Mouse (Mus musculus) liver, embryonic 15.5 days (tissue): ENCODE measurements around the gene Zbtb22. TPM values are rescaled to one million over a fixed set of nuclear protein-coding genes. Genes with fewer than 3 reads are reported as not detected.
A peak's percentile ranks its signal among the peaks of the same experiment; 100 is the strongest.

Experiments used
- ATAC-seq: fragments of 200-750 bp; cut with Nextera tagmentation; 2 replicates; pipeline ENCODE4 v1.8.0; 2017; ENCODE audit warnings: moderate number of reproducible peaks, mild to moderate bottlenecking, moderate library complexity; ENCODE audit not compliant: insufficient read depth
- H3K27ac ChIP-seq: fragments of 300-500 bp; sonication (generic); replicated peaks from 2 replicates; pipeline ENCODE4 v1.5.1; 2015; ENCODE audit warnings: mild to moderate bottlenecking, inconsistent platforms
- H3K27me3 ChIP-seq: fragments of 300-500 bp; sonication (generic); 2 replicates; pipeline ENCODE4 v1.6.1; 2015; ENCODE audit warnings: mild to moderate bottlenecking, inconsistent platforms
- H3K36me3 ChIP-seq: fragments of 300-500 bp; sonication (generic); replicated peaks from 2 replicates; pipeline ENCODE4 v1.6.1; 2015; ENCODE audit warnings: moderate library complexity, mild to moderate bottlenecking, inconsistent platforms
- H3K4me1 ChIP-seq: fragments of 300-500 bp; sonication (generic); replicated peaks from 2 replicates; pipeline ENCODE4 v1.6.1; 2015; ENCODE audit warnings: inconsistent platforms
- H3K4me2 ChIP-seq: fragments of 300-500 bp; sonication (generic); 2 replicates; pipeline ENCODE4 v1.6.1; 2015; ENCODE audit warnings: moderate library complexity, mild to moderate bottlenecking, inconsistent platforms
- H3K4me3 ChIP-seq: fragments of 300-500 bp; sonication (generic); replicated peaks from 2 replicates; pipeline ENCODE4 v1.5.1; 2015; ENCODE audit warnings: mild to moderate bottlenecking, inconsistent platforms
- H3K9ac ChIP-seq: fragments of 300-500 bp; sonication (generic); 2 replicates; pipeline ENCODE4 v1.6.1; 2015; ENCODE audit warnings: moderate library complexity, mild to moderate bottlenecking, inconsistent platforms
- H3K9me3 ChIP-seq: fragments of 300-500 bp; sonication (generic); replicated peaks from 2 replicates; pipeline ENCODE4 v1.6.1; 2016; ENCODE audit warnings: inconsistent platforms
- WGBS: fragments of 180-500 bp; shearing (Covaris S2); methylation state at CpG from one replicate; pipeline ENCODE4 v1.1.7; 2015; ENCODE audit warnings: mixed read lengths; ENCODE audit not compliant: insufficient replicate concordance; 5-methylcytosine and 5-hydroxymethylcytosine counted together
- polyA plus RNA-seq: library from polyadenylated mRNA; unstranded; fragments of >200 nt; fragmentation: Nextera tagmentation; extraction: Ambion mirVana; gene quantifications from 2 replicates; pipeline ENCODE4 v1.2.1, GENCODE M21; 2015

Gene Zbtb22
- polyA plus RNA-seq, 1 experiment from 2014 or later: 8.2 TPM

DNA sequence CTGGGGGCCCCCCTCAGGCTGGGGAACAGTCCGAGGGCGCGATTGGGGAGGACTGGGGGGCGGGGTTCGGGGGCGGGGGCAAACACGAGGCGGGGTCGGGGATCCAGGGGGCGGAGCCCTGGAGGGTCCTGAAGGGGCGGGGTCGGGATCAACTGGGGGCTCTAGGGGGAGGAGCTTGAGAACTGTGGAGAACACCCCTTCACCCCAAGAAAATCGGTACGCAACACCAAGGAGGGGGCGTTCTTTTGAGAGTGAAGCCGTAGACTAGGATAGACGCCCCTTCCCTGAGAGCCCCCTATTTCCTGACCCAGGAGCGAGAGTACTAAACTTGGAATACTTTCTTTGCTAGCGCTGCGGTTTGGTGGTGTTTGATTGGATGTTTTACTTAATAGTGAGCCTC, 590 bp downstream of the Zbtb22 start:
- Histone ChIP-seq H3K27ac (peak overlapping the region; percentile 88), H3K36me3 (peaks cover 58% of the 10 kb centered on the region), H3K4me1 (peaks cover 76% of the 10 kb centered on the region), H3K4me3 (peak overlapping the region; percentile 72), H3K27me3 (no peaks in the 10 kb centered on the region), H3K9ac (peak overlapping the region; percentile 64), H3K4me2 (peak overlapping the region; percentile 84), H3K9me3 (peaks cover 20% of the 10 kb centered on the region)
- no peak for ATAC-seq
- WGBS: 2% methylated on average over 17 of the region's 20 CpGs

DNA sequence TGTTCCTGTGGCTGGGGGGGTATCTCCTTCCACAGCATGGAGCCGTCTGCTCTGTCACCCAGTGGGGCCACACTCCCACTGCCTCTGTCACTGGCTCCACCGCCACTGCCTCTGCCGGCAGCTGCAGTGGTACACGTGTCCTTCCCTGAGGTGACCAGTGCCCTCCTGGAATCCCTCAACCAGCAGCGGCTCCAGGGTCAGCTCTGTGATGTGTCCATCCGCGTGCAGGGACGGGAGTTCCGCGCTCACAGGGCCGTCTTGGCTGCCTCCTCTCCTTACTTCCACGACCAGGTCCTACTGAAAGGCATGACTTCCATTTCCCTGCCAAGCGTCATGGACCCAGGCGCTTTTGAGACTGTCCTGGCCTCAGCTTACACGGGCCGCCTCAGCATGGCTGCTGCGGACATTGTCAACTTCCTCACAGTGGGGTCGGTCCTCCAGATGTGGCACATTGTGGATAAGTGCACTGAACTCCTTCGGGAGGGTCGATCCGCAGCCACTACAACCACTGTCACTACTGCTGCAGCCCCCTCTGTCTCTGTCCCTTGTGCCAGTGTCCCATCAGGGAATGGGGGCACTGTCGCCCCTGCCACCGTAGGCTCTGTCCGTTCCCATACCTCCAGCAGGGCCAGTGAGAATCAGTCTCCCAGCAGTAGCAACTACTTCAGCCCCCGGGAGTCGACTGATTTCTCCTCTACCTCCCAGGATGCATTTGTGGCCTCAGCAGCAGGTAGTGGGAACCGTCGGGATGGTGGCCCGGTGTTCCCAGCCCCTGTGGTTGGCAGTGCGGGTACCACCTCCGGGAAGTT, 1.3 kb downstream of the Zbtb22 start:
- WGBS: 82% methylated on average over 31 of the region's 31 CpGs
- peak overlapping the region; percentile 84 for H3K4me2 ChIP-seq
- peak overlapping the region; percentile 33; the same call in 1 of the 2 replicates for H3K27ac ChIP-seq
- H3K4me1 ChIP-seq: peaks cover 76% of the 10 kb centered on the region
- H3K9ac ChIP-seq: no peak overlapping the region; the same call in 1 of the 2 replicates
- H3K4me3 ChIP-seq: peak overlapping the region; percentile 72
- H3K9me3 ChIP-seq: peaks cover 20% of the 10 kb centered on the region
- no peak for ATAC-seq
- peaks cover 52% of the 10 kb centered on the region for H3K36me3 ChIP-seq
- no peaks in the 10 kb centered on the region for H3K27me3 ChIP-seq

DNA sequence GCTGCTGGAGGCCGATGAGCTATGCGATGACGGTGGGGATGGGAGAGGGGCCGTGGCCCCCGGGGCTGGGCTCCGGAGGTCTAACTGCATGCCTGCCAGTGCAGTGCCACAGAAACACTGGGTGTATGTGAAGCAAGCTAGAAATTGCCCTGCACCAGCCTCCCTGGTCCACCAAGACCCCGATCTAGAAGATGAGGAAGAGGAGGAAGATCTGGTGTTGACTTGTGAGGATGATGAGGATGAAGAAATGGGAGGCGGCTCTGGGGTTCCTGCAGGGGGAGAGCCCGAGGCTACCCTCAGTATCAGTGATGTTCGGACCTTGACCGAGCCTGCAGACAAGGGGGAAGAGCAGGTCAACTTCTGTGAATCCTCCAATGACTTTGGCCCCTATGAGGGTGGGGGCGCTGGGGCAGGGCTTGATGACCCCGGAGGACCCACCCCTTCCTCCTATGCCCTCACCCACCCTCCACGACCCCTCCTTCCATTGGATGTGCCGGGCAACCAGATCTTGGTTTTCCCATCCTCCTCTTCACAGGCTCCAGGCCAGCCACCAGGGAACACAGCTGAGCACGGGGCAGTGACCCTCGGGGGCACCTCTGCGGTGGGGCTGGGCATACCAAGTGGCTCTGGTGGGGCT, 2.1 kb downstream of the Zbtb22 start:
- Histone ChIP-seq H3K4me1 (peaks cover 76% of the 10 kb centered on the region), H3K36me3 (peaks cover 50% of the 10 kb centered on the region), H3K4me2 (peak overlapping the region; percentile 96), H3K9ac (no peak overlapping the region), H3K9me3 (peaks cover 20% of the 10 kb centered on the region), H3K27ac (peak overlapping the region; percentile 94), H3K27me3 (no peaks in the 10 kb centered on the region), H3K4me3 (peak overlapping the region; percentile 72; the same call in 1 of the 2 replicates)
- ATAC-seq: no peak
- WGBS: 82% methylated on average over 18 of the region's 18 CpGs

DNA sequence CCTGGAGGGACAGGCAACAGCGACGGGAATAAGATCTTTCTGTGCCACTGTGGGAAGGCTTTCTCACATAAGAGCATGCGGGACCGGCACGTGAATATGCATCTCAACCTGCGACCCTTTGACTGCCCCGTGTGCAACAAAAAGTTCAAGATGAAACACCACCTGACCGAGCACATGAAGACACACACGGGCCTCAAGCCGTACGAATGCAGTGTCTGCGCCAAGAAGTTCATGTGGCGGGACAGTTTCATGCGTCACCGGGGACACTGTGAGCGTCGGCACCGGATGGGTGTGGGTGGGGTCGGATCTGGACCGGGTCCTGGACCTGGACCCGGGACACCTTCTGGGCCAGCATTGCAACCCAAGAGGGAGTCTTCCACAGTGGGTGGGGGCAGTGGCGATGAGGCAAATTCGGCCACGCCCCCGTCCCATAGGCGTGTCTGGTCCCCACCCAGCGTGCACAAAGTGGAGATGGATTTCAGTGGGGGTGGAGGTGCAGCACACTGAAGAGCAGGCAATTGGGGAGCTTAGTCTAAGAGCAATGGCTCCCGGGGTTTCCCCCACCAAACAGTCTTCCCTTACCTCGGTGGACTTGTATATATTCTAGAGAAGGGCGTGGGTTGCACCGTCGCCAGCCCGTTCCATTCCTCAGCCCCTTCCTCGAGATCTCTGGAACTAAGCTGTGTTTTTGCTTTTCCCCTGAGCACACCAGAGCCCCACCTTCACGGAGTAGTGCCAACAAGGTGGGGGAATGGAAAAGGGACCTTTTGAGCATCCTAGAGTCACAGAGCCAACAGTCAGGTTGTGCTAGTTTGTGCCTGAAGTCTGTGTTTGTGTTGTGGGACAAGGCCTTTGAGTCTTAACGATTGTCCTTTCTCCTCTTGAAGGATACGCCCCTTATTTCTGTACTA, 2.8 kb downstream of the Zbtb22 start:
- peak overlapping the region; percentile 90 for H3K4me3 ChIP-seq
- peaks cover 20% of the 10 kb centered on the region for H3K9me3 ChIP-seq
- 54% methylated on average over 37 of the region's 37 CpGs for WGBS
- H3K4me2 ChIP-seq: peak overlapping the region; percentile 96
- no peaks in the 10 kb centered on the region for H3K27me3 ChIP-seq
- ATAC-seq: 0 out of 2 replicates have a peak, but pooled peaks have one; percentile 2
- peak overlapping the region; percentile 87 for H3K9ac ChIP-seq
- peaks cover 47% of the 10 kb centered on the region for H3K36me3 ChIP-seq
- peaks cover 73% of the 10 kb centered on the region for H3K4me1 ChIP-seq
- peak overlapping the region; percentile 94 for H3K27ac ChIP-seq

DNA sequence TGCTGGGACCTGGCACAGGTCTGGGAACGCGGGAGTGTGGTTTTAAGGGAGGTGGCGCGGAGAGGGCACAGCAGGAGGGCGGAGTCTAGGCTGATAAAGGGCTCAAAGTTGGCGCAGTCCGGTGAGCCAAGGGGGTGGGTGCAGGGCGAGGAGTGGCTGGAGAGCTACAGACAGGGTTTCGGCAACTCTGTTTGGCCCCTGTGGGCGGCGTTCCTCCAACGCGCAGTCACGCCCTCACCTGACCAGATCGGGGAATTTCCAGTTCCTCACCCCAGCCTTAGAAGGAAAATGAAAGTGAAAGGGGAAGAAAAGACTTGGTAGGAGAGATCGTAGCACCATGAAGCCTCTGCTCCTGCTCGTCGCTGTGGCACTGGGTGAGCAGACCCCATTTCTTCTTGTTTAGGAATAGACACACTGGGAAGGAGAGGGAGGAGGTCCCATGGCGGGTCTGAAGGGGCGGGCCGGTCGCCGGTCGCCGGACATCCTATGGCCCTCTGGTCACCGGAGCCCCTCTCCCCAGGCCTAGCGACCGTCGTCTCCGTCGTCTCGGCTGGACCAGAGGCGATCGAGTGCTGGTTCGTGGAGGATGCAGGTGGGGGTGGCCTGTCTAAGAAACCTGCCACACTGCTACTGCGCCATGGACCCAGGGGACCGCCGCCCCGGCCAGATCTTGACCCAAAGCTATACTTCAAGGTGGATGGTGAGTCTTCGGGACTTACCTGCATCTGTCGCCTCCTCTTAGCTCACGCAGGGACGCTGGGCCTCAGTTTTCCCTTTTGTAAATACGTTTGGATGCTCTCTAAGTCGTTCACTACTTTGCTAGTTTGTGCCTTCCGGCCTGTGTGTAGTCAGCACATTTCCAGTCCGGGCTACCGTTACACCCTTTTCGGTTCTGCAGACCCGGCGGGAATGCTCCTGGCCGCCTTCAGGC, 3.9 kb downstream of the Zbtb22 start:
- no peaks in the 10 kb centered on the region for H3K27me3 ChIP-seq
- H3K4me3 ChIP-seq: peak overlapping the region; percentile 90
- H3K9me3 ChIP-seq: peaks cover 20% of the 10 kb centered on the region
- peaks cover 37% of the 10 kb centered on the region for H3K36me3 ChIP-seq
- H3K4me2 ChIP-seq: peak overlapping the region; percentile 96
- under 1% methylated on average over 52 of the region's 52 CpGs for WGBS
- H3K9ac ChIP-seq: peak overlapping the region; percentile 87
- peak overlapping the region; percentile 94 for H3K27ac ChIP-seq
- peaks cover 73% of the 10 kb centered on the region for H3K4me1 ChIP-seq
- peak; percentile 59 for ATAC-seq

DNA sequence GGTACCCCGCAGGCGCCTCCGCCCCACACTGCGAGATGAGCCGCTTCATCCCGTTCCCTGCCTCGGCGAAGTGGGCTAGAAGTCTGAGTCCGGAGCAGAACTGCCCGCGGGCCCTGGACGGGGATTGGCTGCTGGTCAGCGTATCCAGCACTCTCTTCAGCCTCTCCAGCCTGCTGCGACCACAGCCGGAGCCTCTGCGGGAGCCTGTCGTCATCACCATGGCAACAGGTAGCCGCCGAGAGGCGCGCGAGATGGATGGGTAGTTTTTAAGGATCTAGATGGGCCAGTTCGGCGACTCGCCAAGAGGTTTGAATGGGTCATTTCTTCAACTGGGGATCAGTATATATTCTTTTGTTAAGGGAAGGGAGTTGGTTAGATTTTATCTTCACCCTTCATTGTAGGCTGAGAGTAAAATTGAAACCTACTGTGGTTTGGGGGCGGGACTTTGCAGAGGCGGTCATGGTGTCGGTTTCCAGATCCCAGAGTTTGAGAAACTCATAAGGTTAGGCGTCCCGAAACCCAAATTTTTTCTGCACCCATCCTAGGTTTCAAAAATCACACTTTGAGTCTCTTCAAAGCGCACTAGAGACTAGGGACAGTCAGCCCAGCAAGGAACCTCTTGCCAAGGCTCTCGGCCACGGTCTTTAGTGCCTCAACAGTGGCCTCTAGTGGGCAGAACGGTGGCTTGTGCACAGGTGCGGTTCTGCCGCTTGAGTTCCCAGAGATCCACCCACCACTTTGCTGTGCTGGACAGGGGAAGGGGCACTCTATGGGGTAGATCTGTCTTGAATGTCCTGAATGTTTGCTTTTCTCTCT, 4.8 kb downstream of the Zbtb22 start:
- peak; percentile 11; the same call in 1 of the 2 replicates for ATAC-seq
- H3K9ac ChIP-seq: peak overlapping the region; percentile 87
- peak overlapping the region; percentile 94 for H3K27ac ChIP-seq
- peak overlapping the region; percentile 96 for H3K4me2 ChIP-seq
- WGBS: under 1% methylated on average over 36 of the region's 36 CpGs
- H3K27me3 ChIP-seq: no peaks in the 10 kb centered on the region
- peaks cover 36% of the 10 kb centered on the region for H3K36me3 ChIP-seq
- peaks cover 20% of the 10 kb centered on the region for H3K9me3 ChIP-seq
- H3K4me3 ChIP-seq: peak overlapping the region; percentile 90
- H3K4me1 ChIP-seq: peaks cover 72% of the 10 kb centered on the region

DNA sequence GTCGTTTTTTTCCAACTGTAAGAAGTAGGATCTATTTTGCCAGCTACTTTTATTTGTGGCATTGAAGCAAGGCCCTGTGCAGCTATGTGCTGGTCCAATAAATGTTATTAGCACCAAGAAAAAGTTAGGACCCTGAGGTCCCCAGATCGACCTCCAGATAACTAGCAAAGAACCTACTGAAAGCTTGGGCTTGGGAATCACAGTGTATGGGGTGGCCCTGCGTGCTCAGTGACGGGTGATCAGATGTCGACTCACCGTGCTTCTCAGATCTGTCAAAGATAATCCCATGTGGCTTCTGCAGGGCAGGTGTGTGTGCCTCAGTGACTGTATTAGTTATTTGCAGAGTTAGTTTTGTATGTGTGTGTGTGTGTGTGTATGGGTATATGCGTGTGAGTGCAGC, 5.7 kb downstream of the Zbtb22 start:
- Histone ChIP-seq H3K27me3 (no peaks in the 10 kb centered on the region), H3K4me1 (peaks cover 76% of the 10 kb centered on the region), H3K36me3 (peaks cover 44% of the 10 kb centered on the region), H3K27ac (0 out of 2 replicates have a peak overlapping the region, but pooled peaks have one; percentile 41), H3K9ac (no peak overlapping the region), H3K9me3 (peaks cover 20% of the 10 kb centered on the region), H3K4me2 (0 out of 2 replicates have a peak overlapping the region, but pooled peaks have one; percentile 96), H3K4me3 (no peak overlapping the region; the same call in 1 of the 2 replicates)
- WGBS: 68% methylated on average over 7 of the region's 7 CpGs
- no peak for ATAC-seq

DNA sequence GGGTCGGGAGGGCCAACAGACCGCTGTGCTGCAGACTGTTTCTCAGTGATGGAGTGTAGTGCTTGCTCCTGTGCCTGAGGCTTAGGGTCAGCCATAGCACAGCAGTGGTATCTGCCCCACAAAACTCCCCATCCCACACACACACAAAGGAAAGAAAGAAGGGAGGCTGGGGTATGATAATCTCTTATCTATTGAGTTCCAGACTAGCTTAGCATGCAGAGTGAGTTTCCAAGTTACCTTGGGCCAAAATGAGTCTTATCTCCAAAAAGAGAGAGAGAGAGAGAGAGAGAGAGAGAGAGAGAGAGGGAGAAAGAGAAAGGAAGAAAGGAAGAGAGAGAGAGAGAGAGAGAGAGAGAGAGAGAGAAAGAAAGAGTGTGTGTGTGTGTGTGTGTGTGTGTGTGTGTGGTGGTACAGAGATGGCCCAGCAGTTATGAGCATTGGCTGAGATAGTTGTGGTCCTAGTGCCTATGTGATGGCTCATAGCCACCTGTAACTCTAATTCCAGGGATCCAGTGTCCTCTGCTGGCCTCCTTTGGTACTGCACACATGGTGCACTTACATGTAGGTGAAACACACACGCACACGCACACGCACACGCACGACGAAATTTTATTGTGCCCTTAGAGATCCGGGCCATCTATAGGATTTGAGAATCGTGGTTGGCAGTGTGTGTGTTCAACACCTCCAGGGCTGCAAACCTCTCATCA, 9.0 kb downstream of the Zbtb22 start:
- Histone ChIP-seq H3K4me3 (no peak overlapping the region), H3K36me3 (peaks cover 42% of the 10 kb centered on the region), H3K4me1 (peaks cover 67% of the 10 kb centered on the region), H3K4me2 (peak overlapping the region; percentile 8; the same call in 1 of the 2 replicates), H3K9me3 (no peaks in the 10 kb centered on the region), H3K9ac (no peak overlapping the region), H3K27ac (peak overlapping the region; percentile 51; the same call in 1 of the 2 replicates), H3K27me3 (no peaks in the 10 kb centered on the region)
- ATAC-seq: peak; percentile 20; the same call in 1 of the 2 replicates
- WGBS: 71% methylated on average over 10 of the region's 10 CpGs
